Comparison of ENCODE assay signal across 17 mouse cellular contexts in genomic region chr17:74456825-74457224, GRCm38 (mm10).
"Had no signal": no experiment of that assay in that cellular context is flagged by ENCODE, and none has a peak within 500 bp of the region (broad histone marks: within the 10 kb centered on the region; RNA-seq: fewer than 3 reads in every experiment).

No protein-coding gene starts in this region.

- DNase-seq: liver, postnatal 0 days; lung, adult 2 months; lung, postnatal 14 days; lung, postnatal 36 days; right cerebral cortex, postnatal 14 days; spleen, adult 18-20 months; thymus, adult 2 months; thymus, postnatal 25 days; thymus, postnatal 4 days had no signal

- H3K9me3 ChIP-seq: lung, embryonic 15.5 days; megakaryocyte, embryonic 14.5 days; midbrain, embryonic 13.5 days; midbrain, embryonic 15.5 days; neural tube, embryonic 12.5 days had no signal

- H3K9ac ChIP-seq: liver, postnatal 0 days; lung, embryonic 15.5 days; midbrain, embryonic 13.5 days; midbrain, embryonic 15.5 days; neural tube, embryonic 12.5 days had no signal

- H3K27ac ChIP-seq: lung, embryonic 15.5 days; macrophage; midbrain, embryonic 13.5 days; midbrain, embryonic 15.5 days; neural tube, embryonic 12.5 days had no signal

- H3K4me1 ChIP-seq: lung, embryonic 15.5 days; midbrain, embryonic 13.5 days; midbrain, embryonic 15.5 days; neural tube, embryonic 12.5 days had no signal

- H3K4me3 ChIP-seq: lung, embryonic 15.5 days; midbrain, embryonic 13.5 days; midbrain, embryonic 15.5 days; neural tube, embryonic 12.5 days had no signal

- ATAC-seq: liver, postnatal 0 days; lung, postnatal 0 days; midbrain, embryonic 13.5 days; midbrain, embryonic 15.5 days had no signal

- H3K4me2 ChIP-seq: lung, embryonic 15.5 days; midbrain, embryonic 11.5 days; midbrain, embryonic 13.5 days; midbrain, embryonic 15.5 days; neural tube, embryonic 12.5 days had no signal

- H3K36me3 ChIP-seq: lung, embryonic 15.5 days; midbrain, embryonic 13.5 days; midbrain, embryonic 15.5 days; neural tube, embryonic 12.5 days had no signal

- H3K27me3 ChIP-seq: lung, embryonic 15.5 days; megakaryocyte, embryonic 14.5 days; midbrain, embryonic 13.5 days; midbrain, embryonic 15.5 days; neural tube, embryonic 12.5 days had no signal
